Mouse (Mus musculus) heart, postnatal 25 days (tissue): Measurements from ENCODE around the gene Wbp2nl. TPM values are rescaled to one million over a fixed set of nuclear protein-coding genes. Genes with fewer than 3 reads are reported as not detected.

Source experiments
- DNase-seq: peaks from one replicate; pipeline ENCODE4 v3.0.0; 2022; ENCODE audit warnings: low spot score
- intact Hi-C: fragments of 180-260 bp; cut with DNase I; formaldehyde crosslinking; loops from one replicate; pipeline ENCODE4 v1.15.1; 2025
- total RNA-seq, 2 experiments: library from RNA; stranded (reverse); gene quantifications; 2 replicates each; pipeline ENCODE4 v1.2.3; 2021

Gene Wbp2nl
- total RNA-seq, 2 experiments from 2014 or later = not detected

DNA sequence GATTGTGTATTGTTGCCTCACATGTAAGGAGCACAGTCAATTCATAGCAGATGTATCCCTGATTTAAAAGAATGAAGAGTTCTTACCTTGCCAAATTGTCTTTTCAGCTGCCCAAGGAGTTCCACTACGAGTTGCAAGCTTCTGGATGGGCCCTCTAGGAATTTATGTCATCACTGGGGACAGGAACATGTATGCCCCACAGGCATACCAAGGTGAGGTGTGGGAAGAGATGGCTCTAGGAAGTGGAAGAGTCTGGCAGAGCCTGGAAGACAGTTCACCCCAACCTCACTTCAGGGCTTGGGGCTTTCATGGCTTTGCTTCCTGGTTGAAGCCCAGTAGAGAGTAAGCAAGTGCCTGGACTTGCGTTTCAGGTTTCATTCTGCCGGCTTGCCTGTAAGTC lies 9.7 kb downstream of the Wbp2nl start:
- intact Hi-C loops = no loop called here
- no peak for DNase-seq

- intact Hi-C loops = no loop called here
- DNase-seq = no peak
These were observed 19.1 kb downstream of the Wbp2nl start for GRCm38 (mm10) chr15:82317839-82318238.

DNA sequence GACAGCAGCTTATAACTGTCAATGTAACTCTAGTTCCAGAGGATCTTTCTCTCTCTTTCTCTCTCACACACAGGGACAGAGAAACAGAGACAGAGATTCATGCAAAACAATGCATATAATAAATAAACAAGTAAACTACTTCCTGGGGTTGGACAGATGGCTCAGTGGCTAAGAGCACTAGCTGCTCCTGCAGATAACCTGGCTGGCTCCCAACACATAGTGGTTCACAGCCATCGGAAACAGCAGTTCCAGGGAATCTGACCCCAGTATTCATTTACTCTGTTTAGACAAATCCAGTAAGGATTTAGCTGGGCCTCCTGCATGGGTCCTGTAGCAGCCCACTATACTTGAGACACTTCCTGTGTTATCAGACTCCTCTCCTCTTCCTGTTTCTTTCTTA lies 20.9 kb downstream of the Wbp2nl start:
- intact Hi-C loops = no loop called here

GRCm38 (mm10) chr15:82322195-82322594 lies 23.4 kb downstream of the Wbp2nl start:
- intact Hi-C loops = no loop called here
- DNase-seq = no peak

More for the DNA sequence above, 20.9 kb downstream of the Wbp2nl start:
- no peak for DNase-seq

DNA sequence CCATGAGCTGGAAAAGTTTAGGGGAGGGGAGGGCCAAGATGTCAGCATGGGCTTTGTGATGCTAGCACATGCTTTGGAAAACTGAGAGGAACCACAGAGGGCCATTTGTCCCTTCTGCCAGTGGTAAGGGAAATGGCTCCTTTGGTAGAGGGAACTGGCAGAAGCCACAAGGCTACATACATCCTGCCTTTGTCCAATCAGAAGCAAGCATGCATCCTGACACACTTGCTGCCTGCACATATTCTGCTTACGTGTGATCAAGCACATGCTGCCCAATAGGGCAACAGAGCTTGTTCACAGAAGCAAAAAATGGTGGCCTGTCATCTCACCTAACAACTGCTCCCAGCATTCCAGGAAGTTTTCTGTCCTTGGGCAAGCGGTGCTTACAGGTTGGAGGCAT lies 26.6 kb downstream of the Wbp2nl start:
- no peak for DNase-seq
- intact Hi-C loops = no loop called here

- no peak for DNase-seq
- intact Hi-C loops = loop anchor here (5.0 kb wide), 1 partner anchor 47 kb away; the partner anchor contains the start of gene Cyp2d22
These were observed 36.4 kb downstream of the Wbp2nl start for GRCm38 (mm10) chr15:82335194-82335593.

DNA sequence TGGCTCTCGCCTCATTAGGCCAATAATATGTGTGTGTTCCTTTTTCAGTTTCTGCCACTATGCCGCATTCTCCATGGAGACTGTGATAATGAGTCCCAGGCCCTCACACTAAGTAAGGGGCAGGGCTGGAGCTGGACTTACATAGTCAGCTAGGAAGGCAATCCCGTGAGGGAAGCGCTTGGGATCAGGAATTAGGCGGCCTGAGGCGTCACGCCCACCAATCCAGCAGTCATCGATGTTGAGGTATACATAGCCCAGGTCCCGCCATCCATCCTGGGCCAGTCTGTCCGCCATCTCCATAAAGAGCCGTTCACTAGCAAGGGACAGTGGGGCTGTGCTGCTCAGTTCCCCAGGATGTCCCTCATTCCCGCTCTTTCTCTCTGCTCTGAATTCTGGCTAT lies 37.9 kb downstream of the Wbp2nl start:
- intact Hi-C loops = loop anchor here (5.0 kb wide), 1 partner anchor 46 kb away; the partner anchor contains the start of gene Cyp2d22
- DNase-seq = no peak

DNA sequence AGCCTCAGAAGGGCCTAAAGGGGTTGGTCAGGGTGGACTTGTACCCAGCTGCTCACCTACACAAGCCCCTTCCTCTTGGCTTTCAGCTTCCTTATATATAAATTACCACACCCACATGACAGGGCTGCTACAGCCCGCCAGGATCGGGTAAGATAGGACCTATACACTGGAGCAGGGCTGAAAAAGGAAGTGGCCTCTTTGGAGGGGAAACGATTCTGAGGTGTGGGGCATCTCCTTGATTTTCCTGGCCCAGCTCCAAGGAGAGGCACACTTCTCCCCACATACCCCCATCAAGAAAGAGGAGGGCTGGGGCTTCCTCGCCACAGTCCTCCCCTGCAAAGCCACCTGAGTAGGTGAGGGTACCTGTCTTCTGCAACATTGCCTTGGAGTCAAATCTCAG lies 39.1 kb downstream of the Wbp2nl start:
- DNase-seq = no peak
- intact Hi-C loops = loop anchor here (5.0 kb wide), 1 partner anchor 44 kb away; the partner anchor contains the start of gene Cyp2d22

DNA sequence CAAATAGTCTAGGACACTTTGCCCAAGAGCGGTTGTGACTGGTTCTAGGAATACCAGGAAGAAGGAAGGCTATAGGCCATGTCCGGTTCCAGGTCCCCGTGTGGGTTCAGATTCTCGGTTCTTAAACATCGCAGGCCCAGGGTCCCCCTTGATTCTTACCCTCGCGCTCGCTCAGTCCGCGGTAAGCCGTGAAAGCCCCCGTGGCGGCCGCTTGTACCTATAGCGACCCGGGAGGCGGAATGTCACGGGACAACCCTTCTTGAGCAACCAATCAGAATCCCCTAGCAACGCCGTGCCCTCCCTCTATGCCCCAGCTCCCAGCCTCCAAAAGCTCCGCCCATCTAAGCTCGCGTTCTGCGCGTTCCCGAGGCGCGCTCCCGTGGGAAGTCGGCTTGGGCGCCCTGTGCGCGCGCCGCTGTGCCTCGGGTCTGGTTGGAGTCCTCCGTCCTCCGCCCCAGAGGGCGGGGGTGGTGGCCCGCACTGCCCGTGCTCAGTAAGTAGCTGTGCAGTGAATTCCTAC lies 39.9 kb downstream of the Wbp2nl start, which contains the start of the genes Naga, Pheta2 and Smdt1:
Naga (minus strand) TSS at position 333 of the 520 bp plus-strand sequence.
Pheta2 (plus strand) TSS at position 350 of the 520 bp plus-strand sequence.
Smdt1 (plus strand) TSS at position 367 of the 520 bp plus-strand sequence.
- intact Hi-C loops = loop anchor here (5.0 kb wide), 1 partner anchor 44 kb away; the partner anchor contains the start of gene Cyp2d22
- peak; percentile 97 for DNase-seq

DNA sequence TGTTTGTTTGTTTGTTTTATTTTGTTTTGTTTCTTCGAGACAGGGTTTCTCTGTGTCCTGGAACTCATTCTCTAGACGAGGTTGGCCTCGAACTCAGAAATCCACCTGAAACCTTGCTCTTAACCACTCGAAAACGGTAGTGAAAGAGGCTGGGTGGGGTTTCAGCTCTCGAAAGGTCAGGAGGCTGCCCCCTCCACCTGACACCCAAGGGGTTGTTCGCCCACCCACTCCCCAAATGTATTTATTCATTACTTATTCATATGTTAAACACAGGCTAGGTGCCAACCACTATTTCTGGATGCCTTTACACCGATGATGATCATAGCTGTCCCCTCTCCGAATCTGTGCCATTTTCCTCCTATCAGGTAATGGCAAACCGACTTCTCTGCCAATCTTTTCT lies 40.4 kb downstream of the Wbp2nl start:
- no peak for DNase-seq
- intact Hi-C loops = loop anchor here (5.0 kb wide), 1 partner anchor 43 kb away; the partner anchor contains the start of gene Cyp2d22

- intact Hi-C loops = loop anchor here (5.0 kb wide), 1 partner anchor 43 kb away; the partner anchor contains the start of gene Cyp2d22
- DNase-seq = no peak
These were observed 41.0 kb downstream of the Wbp2nl start for GRCm38 (mm10) chr15:82339634-82340254.

DNA sequence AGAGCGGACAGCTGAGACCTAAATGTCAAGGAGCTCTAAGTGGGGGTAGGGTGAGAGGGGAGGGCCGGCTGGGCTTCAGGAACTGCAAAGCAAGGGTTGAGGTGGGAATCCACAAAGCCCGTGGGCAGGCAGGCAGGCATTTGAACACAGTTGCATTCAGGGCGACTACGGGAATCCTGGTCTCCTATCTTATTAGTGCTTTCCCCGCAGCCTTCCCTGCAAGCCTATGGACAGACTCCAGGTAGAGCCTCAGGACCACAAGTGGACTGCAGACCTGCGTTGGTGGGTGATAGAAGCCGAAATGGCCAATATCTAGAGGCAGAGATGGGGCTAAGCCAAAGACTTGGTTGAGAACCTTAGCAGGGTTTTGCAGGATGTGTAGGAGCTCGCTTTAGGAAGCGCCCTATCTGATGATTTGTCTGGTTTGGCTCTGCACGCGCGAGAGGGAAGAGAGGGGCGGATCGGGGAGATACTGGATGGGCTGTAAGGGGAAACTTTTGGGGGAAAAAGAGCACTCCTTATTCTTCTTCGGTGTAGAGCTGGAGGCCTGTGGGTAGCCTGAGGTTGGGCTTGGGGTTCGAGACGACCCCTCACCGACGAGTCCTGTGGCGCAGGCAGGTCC lies 41.8 kb downstream of the Wbp2nl start:
- DNase-seq = no peak
- intact Hi-C loops = no loop called here

DNA sequence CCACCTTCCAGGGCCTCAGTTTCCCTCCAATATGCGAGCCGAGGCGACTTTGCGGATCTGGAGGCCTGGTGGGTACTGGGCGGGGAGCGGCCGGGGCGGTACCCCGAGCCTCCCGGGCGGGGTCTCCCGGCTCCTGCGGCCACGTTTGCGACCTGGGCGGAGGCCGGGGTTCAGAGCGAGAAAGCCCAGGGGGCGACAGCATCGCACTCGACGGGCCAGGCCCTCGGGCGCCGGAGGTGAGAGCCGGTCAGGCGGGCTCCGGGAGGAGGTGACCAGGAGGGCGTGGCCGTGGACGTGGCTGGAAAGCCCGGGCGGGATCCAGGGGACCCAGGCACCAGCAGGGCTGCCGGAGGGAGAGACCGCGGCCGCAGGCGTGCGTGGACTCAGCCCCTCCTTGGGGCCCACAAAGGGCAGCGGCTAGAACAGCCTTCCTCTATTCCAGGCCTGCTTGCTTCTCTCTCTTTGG lies 42.3 kb downstream of the Wbp2nl start:
- intact Hi-C loops = no loop called here
- DNase-seq = peak; percentile 57

GRCm38 (mm10) chr15:82341675-82342542 lies 43.2 kb downstream of the Wbp2nl start:
- intact Hi-C loops = no loop called here
- DNase-seq = no peak

DNA sequence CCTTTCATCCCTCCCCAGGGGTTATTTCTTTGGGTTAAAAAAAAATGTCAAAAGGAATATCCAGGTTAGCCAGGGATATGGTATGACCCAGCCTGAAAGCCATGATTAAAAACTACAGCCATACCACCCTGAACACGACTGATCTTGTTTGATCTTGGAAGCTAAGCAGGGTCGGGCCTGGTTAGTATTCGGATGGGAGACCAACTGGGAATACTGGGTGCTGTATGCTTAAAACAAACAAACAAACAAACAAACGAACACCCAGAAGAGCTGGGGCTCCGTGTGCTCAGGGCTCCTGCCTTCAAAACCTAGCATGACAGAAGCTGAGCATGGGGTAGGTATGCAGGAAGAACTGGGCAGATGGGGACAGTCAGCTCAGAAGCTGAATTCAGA lies 43.8 kb downstream of the Wbp2nl start:
- DNase-seq = no peak
- intact Hi-C loops = no loop called here

GRCm38 (mm10) chr15:82343368-82344287 lies 44.9 kb downstream of the Wbp2nl start:
- DNase-seq = no peak
- intact Hi-C loops = no loop called here

DNA sequence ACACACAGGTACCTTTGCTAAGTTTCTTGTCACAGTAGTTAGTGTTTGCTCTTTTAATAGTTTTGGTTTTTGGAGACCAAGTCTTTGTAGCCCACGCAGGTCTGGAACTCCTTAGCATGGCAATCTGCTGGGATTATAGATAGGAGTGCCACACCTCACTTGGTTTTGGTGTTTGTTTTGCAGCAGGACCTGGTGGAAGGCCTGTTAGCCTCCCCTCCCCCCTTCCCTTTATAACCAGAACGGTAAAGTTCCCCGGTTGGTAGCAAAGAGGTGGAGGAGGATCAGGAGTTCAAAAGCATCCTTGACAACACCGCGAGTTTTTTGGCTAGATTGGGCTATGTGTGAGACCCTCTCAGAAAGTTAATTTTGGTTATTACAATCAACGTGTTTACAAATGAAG lies 46.2 kb downstream of the Wbp2nl start:
- intact Hi-C loops = loop anchor here (5.0 kb wide), 1 partner anchor 198 kb away; the partner anchor contains the start of gene Srebf2
- no peak for DNase-seq

- DNase-seq = peak; percentile 95
- intact Hi-C loops = loop anchor here (5.0 kb wide), 1 partner anchor 199 kb away; the partner anchor contains the start of gene Srebf2
These were observed 47.2 kb downstream of the Wbp2nl start for GRCm38 (mm10) chr15:82345820-82346470.
